Mouse (Mus musculus) activated CD4-positive, CD25-positive, alpha-beta regulatory T cell, adult 4 months (primary cell): ENCODE measurements at regions not wholly inside any gene's neighbourhood (a gene's known extent, or its start where the extent isn't known, plus 50 kb on each side); places are given as distances from the start of the nearest gene placed in this dataset.
"Not testable (repeated sequence)": the region's sequence is repeated elsewhere in the genome, so short reads cannot be mapped to it uniquely, and the experiment has no call there.

ENCODE experiments used
- ATAC-seq: one replicate; pipeline ENCODE4 v1.8.0; 2017

DNA sequence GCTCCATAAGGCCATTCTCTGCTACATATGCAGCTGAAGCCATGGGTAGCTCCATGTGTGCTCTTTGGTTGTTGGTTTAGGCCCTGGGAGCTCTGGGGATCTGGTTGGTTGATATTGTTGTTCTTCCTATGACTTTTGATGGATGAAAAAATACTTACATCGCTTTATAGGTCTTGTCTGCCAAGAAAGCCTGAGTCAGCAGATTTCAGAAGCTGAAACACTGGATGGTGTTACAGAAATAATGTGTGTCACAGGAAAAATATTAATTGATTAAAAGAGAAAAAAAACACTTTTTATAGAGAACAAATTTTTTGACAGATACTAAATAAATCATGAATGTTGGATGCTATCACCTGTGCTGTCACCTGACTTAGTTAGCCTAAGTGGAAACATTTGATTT is 52.4 kb upstream of the Plxna2 start:
- no peak for ATAC-seq

DNA sequence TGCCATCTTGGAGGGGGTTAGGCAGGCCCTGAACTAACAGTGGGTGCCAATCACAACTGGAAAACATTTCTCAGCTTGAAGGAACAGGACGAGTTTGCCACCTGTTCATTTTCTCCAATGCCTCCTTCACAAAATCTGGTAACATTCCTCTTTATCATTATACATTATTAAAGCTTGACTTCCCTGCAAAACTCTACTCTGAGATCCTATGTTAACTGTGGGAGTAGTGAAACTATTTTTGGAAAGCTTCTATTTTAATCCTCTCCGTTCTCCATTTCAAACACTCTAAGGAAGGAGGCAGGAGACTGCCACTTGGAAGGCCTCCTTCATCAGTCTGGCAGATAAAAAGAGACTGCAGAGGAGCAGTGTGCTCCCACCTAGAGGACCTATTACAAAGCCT is 54.1 kb upstream of the Plxna2 start:
- no peak for ATAC-seq

DNA sequence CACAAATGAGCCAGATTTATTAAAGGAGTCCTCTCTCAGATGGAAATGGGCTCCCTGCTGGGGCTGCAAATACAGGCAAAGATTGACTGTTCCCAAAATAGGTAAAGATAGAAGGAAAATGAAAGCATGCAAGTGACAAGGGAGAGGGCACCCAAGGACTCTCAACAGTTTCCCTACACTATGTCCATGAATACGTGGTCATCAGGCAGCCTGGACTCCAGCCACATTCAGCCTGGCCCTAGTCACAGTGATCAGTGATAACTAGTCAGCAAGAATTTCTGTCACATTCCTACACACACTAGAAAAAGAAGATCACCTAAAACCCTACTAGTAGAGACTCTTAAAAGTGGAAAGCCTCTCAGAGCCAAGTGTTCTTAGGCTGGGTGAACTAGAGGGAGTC is 56.9 kb upstream of the Plxna2 start:
- no peak for ATAC-seq

DNA sequence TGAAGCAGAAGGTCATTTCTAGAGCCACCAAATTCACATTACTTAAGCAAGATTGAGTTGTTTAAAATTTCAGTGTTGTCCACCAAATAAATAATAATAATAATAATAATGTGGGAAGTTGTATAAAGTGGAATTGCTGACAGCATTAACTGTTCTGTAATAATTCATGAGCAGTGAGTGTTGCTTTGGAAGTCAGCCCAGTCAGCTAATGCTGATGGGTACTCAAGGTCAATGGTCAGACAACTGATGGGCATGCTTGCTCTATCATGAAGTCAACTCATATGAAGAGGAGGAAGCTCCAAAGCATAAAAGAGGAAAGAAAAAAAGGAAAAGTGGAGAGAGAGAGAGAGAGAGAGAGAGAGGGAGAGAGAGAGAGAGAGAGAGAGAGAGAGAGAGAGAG is 69.4 kb upstream of the Plxna2 start:
- ATAC-seq, result no peak

DNA sequence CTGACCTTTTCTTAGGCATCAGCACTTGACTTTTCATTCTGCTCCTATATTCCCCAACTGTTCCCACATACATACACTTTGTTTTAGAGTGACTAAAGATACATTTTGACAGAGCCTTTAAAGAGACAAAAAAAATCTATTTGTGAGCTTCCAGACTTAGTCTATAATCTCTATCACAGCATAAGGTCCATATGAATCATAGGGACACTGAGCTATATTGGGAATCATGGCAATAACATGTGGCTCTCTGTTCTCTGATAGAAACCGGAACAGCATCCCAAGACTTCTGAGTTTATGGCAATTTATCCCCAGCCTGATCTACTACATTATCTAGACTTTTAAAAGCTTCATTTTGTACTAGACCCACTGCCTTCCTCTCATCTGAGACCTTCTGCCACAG is 69.8 kb upstream of the Plxna2 start:
- ATAC-seq, result no peak

DNA sequence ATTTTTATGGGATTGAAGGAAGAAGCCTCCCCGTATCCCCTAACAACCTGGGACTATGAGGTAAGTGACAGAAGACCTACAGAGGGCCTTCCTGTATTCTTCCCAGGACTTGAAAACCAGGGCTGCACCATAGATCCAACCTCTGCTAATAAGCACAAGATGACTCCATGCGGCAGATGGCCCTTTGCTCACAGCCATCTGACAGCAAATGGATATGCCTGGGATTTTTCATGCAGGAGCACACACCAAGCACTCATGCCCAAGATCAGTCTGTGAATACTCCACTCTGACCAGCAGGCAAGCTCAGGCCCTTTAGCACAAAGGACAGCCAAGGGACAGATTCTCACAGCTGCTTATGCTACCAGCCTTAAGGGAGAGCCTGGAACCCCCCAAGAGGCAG is 77.1 kb upstream of the Plxna2 start:
- ATAC-seq, result no peak

DNA sequence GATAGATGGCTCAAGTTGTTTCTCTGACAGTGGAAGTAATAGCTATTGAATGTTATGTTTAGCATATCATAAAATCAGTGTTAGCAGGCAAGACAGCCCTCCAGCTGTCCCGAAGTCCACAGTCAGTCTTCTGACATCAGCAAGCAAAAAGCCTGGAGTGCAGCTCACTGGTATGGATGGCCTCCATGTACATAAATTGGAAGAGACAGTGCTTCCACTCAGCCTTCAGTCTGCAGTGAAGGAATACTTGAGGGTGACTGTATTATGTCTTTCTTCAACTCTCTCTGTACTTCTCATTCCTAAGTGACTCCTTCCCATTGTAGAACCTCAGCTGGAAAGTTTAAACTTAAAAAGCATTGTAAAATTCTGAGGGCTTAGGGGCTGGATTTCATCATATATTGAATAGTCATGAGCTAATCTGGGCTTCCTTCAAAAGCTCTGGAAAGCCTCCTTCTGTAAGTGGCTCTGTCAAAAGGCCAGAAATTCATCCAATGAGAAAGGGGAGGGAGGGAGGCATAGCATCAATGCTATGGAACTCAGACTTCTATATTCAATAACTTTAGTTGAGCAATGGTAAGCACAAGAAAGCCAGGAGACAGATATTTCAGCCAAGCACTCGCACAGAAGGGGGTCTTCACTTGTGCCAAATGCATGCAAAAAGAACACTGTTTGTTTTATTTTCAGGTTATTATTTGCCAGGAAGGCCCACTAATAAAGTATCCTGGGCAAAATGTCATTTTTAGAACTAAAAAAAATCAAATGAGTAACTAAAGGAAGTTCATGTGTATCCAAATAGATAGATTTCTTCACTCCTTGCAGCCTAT is 90.5 kb upstream of the Plxna2 start:
- no peak for ATAC-seq

DNA sequence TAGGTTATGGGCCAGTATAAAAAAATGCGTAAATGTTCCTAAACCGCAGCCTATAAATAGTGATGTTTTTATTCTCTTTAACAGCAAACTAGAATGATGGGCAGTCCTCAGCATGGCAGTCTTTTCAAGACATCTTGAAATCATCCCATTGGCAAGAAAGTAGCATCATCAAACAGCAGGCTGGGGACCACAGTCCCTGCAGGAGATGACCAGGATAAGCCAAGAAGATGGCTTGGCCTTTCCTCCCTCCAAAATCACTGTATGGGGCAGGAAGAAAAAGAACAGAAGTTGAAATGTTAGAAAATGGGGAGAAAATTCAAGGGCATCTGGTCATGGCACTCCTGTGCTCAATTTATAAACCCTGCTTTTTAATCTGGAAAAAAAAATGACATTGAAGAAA is 93.0 kb upstream of the Plxna2 start:
- no peak for ATAC-seq

DNA sequence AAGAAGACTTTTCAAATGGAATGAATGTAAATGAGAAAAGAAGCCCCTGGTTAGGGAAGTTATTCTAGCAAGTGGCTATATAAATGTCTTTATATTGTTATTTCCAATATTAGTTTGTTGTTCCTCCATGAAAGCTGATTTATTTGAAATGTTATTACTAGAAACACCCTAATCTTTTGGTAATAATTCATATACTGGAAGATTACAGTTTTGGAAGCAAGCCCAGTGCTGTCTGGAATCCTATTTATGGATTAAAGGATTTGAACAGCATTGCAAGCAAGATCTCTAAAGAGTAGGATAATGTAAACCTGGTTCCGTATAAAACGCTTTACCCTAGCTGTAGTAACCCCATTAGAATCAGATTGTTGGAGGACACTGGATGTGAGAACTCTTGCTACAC is 96.8 kb upstream of the Plxna2 start:
- ATAC-seq, result no peak

DNA sequence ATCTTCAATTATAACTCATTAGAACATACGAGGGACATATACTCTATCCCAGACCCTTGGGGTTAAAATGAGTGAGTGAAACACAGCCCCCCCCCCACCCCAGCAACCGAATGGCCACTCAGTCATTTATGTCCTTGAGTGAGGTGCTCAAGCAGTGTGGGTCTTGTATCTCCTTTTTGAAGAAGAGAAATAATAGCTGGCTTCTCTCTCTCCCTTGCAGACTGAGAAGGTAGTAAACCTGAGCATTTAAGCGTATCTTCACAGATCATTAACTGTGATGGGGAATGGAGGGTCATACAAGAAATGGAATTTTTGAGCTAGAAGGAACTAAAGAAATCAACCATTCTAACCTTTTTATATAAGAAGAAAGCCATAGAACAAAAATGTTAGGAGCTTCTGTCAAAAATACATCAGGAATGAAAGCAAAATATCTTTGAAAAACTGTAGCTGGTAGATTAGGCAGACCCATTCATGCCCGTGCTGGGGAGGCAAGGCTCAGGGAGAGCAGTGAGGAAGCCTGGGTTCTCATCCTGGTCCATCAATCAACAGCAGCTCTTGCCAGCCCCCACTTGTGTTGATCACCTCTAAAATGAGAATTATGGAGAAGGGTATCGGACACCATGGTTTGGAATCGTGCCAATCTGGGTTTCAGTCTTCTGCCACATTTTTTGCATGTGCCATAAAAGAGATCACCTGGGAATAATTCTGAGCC is 98.4 kb upstream of the Plxna2 start:
- no peak for ATAC-seq

DNA sequence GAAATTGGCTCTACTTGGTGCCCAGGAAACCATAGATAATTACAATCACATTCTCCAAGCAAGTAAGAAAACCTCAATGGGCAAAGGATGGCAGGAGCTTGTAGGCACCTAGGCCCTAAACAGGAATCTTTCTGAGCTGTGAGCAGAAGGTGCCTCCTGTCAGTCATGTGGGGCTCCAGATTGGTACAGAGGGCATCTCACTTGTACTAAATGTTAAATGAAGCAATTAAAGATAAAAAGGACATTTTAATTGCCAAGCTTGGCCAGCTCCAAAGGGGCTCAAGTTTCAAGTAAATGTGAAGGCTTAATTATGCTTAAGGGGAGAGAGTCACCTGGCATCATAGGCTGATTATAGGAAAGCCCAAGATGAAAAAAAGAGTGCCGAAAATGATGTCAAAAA is 101.9 kb upstream of the Plxna2 start:
- ATAC-seq, result no peak

DNA sequence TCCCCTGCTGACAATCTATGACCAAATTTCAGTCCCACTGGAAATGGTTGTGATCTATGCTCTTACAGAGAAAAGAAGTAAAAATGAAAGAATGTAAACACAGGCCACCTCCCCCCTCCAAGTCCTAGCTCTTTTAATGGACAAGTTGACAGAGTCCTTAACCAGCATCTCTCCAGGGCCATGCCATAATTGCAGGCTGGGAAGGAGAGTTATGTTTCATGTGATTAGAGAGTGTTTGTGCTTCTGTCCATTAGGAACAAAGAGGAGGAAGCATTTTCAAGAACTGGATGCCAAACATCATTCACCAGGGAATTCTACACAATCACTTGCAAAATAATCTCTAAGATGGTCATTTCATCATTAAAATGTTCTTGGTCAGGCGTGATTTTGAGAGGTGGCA is 109.7 kb upstream of the Plxna2 start:
- ATAC-seq, result no peak

DNA sequence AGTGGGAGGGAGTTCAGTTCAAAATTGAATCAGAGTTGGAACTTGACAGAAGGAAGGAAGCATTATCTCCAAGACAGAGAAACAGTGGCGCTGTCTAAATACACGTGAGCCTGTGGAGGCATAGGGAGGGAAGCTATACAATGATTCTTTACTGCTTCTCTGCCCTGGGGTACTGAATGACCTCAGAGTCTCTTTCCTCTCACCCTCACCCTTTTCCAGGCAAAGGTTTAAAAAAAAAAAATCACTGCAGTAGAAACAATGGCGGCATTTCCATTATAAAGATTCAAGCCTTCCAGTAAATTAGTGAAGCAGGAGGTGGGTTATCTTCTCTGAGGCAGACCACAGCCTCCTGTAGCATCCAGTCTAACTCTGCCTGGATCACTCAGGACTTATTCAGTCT is 112.2 kb upstream of the Plxna2 start:
- ATAC-seq, result no peak

DNA sequence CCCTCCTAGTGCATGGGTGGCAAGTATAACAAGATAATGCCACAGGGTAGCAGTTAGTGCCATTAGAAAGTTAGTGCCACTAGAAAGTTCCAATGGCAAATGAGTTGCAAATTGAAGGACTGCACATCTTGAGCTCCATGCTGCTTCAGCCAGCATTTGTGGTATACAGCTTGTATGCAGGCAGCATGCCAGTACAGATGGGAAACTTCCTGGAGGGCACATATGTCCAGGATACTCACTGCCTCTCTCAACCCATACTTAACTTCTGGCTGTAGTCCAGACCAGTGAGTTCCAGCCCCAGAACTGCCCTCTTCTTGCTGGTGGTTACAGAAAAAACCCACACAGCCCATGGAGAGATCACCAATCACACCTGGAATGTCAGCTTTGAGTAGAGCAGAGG is 113.8 kb upstream of the Plxna2 start:
- ATAC-seq, result no peak

DNA sequence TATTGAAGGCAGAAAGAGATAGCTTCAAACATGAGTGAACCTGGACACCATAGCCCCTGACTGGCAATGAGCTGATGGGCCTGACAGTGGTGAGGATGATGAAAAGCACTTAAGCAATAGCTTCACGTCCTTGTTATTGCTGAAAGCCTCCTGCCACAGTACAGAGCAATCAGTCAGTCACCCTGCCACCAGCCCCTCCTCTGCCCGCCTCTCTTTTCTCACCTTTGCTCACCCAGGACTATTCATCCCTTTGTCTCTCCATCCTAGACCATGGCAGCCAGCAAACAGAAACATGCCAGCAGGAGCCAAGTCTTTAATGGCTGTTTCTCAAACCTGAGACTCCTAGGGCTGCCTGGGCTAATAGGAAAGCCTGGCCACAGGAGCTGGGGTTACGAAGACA is 114.5 kb upstream of the Plxna2 start:
- no peak for ATAC-seq

DNA sequence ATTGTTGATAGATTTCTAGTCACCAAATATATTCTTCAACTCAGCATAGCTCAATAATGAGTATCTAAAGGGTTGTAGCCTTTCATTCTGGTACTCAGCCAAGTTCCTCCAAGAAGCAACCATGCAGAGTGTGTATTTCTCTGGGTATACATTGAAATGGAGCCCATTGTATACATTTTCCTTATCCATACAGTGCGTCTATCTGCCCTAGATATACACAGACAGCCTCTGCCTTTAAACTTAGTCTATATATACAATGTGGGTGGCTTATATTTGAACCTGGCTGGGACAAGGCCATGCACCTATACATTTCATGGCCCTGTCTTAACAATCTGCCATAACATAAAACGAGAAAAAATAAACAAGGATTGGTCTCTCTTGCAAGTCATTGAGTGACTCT is 121.6 kb upstream of the Plxna2 start:
- no peak for ATAC-seq

DNA sequence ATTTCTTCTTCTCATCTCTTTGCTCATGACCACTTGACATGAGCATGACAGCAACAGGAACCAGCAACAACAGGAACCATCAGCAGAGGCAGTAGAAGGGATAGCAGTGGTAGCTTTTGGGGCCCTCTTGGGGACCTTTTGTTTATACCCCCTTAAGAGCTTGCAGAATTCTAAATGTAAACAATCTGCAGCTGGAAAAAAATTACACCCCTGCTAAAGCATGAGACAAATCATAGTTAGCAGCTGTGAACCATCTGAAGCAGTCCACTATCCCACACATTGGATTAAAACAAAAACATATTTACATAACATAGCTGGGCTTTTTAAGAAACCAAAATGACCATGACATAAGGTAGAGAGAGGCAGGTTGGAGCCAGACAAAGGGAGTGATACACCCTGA is 126.9 kb upstream of the Plxna2 start:
- ATAC-seq, result no peak

DNA sequence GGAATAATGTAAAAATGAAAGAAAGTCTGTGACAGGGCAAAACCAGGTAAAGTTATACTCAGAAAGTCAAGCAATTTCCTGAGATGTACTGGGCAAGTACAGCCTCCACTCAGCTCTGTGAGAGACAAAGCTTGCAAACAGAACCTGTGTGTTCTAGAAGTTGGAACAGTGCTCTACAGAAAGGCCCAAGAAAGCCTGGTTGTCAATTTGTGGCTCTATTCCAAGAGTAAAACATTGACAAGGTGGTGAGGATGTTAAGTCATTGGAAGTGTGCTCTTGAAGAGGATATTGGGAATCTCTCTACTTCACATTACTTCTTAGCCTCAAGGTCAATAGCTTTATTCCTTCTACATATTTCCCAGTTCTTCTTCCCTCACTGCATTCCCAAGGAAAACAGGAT is 129.9 kb upstream of the Plxna2 start:
- no peak for ATAC-seq

DNA sequence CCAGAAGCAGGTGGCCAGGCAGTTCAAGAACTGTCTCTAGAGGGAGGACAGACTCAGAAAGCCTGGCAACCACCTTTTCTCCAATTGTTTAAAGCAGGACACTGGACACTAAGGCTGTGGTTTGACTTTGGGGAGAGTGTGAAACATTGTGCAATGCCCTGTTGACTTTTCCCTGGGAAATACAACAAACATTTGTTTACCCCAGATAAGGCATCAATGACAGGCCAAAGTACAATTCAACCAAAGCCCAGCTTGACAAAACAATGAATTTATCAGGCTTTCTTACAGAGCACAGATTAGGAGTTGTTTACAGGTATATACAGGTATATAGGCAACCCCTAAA is 135.3 kb upstream of the Plxna2 start:
- no peak for ATAC-seq

DNA sequence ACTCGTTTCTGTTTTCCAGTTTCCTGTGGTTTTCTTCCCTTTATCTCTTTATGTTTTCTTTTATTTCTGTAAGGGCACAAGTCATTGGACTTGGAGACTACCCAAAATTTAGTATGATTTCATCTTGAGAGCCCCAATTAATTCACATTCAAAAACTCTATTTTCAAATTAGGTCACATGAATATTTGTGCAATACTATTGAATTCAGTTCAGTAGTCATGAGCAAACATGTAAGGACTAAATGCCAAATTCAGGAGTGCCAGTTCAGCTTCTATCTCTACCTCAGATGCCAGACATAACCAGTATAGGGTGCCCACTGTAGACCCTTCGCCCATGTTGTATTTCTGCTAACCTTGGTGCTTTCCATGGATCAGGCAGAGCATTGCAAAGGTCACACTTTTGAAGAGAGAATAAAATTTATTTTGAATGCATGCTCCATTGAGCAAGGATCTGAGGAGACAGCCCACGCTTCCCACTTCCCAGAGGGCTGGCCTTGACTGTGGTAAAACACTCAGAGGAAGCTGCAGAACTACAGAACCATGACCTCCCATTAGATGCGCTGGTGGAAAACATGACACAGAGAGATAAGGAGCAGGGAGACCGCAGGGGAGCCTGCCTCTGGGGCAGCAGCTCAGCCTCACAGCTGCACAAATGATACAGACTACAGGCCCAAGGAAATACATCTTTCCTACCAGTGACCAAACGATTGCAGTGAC is 135.9 kb upstream of the Plxna2 start:
- no peak for ATAC-seq

DNA sequence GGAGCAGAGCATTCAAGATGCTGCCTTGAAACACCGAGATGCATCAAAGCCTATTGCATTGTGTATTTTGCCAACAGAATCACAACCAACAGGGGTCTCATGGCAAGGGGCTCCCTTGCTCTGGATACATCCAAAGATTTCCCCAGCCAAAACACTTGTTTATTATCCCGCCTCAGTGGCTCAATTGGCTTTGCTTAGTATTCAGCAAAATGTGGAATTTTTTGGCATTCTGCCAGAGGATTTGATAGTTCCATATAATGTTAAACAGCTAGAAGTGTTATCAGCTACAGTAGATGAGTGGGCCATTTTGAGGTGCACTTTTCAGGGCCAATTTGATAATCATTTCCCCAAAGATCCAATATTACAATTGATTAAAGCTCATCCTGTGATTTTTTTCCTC is 146.7 kb upstream of the Plxna2 start:
- ATAC-seq, result not testable (repeated sequence)

DNA sequence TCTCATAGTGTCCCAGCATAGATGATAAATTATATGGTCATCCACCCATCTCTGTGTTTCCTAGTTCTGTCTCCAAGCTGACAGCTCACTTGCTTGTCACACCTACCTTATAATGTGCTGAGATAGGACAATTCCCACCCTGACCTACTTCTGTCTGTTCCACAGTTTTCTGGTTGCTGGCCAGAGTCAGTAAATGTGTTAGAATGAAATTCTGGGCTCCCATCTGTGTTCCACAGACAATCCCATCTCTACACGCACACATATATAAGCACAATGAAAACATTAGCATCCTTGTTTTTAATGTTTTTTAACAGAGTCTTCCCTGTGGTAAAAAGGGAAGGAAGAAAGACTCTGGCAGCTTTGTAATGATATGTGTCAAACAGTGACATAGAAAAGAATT is 165.5 kb upstream of the Plxna2 start:
- ATAC-seq, result no peak

DNA sequence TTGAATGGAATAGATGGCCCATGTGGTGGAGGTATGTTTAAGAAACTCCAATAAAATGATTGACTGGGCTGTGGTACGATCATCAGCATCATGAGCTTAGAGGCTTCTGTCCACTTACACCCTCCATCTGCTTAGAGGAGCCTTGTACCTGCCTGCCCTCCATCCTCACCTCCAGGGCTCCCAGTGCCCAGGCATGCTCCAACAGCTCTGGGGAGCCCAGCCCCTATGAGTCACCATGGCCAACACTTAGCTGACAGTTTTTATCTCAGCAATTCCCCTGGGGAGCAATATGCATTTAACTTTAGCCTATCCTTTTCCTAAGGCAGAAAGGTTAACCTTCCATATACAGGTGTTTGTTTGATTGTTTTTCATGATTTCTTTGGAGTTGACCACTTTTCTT is 174.3 kb upstream of the Plxna2 start:
- ATAC-seq, result no peak

DNA sequence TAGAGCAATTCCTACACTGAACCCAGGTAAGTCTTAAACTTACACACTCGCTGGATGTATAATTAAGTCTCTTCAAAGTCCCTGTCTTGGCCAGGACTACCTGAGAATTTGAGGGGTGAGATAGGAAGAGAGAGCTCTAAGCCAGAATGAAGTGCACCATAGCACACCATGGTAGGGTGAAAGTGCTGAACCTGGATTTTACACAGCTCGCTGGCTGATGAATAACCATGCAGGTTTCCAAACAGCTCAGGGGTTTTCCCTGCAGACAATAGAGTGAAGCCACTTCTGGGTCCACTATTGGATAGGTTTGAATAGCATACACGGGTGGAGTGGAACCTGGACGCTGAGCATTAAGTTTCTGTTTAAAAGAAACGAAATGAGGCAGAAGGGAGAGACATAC is 180.7 kb upstream of the Plxna2 start:
- ATAC-seq, result no peak
